Mouse (Mus musculus): ENCODE data around the gene Pbdc1.
"Not testable (repeated sequence)": the region's sequence is repeated elsewhere in the genome, so short reads cannot be mapped to it uniquely, and the experiment has no call there.

The Pbdc1 gene

GRCm38 (mm10) chrX:105079615-105080092, at the start of gene Pbdc1:
Gene Pbdc1, plus strand, starts transcription at chrX:105079756.
- DNase-seq (ENCODE audit: low spot score in 2 of 2), result peak; percentile 48 to 92

DNA sequence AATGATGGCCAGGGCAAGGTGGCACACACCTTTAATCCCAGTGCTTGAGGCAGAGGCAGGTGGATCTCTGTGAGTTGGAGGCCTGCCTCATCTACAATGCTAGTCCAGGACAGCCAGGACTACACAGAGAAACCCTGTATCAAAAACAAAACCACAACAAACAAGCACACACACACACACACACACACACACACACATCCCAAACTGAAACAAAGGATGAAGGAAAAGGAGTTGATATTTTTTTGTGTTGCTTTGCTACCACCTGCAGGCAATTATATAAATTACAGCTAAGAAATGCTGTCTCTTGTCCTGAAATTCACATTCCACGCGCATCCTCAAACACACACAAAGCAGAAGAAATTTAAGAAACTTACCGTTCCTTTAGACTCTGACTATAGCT, 41.9 kb upstream of the Pbdc1 start:
- no peak for DNase-seq (ENCODE audit: low spot score in 2 of 2)

DNA sequence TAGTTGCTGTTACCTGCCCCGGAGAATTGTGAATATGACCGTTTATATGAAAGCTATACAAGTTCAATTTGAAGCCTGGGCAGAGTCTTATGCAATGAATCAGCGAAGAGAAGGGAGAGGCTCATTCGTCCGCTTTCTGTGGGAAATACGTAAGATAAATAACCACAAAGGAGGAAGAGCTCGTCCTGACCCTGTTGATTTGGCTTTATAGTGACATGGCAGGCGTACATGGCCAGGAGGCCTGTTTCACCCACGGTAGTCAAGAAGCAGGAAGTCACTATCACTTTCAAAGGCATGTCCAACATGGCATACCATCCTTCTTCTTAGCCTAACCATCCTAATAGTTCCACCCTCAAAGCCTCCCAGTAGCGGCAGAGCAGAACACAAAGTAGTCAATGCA, 15.3 kb upstream of the Pbdc1 start:
- no peak for DNase-seq (ENCODE audit: low spot score in 2 of 2)

GRCm38 (mm10) chrX:105064801-105065200, 14.8 kb upstream of the Pbdc1 start:
- no peak for DNase-seq (ENCODE audit: low spot score in 2 of 2)

GRCm38 (mm10) chrX:105069671-105070503, 9.7 kb upstream of the Pbdc1 start:
- peak; percentile 46 to 76 for DNase-seq (ENCODE audit: low spot score in 2 of 2)

DNA sequence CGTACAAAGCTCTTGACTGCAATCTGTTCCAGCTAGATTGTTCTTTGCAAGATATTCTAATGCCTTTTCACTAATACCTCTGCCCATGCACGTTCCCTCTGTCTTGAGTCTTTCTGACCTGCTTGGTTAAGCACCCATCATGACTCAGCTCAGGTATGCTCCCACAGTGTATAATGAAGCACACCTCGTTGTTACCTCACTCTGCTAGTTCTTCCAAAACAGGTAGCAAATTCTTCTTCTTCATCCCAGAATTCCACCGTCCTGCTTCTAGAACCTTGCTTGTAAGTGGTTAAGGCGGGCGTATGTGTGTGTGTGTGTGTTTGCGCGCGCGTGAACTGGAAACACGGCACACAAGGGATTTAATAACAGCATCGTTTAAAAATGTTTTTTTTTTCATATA, 405 bp upstream of the Pbdc1 start:
- DNase-seq (ENCODE audit: low spot score in 2 of 2), result peak in 1 of 2 experiments; percentile 4

DNA sequence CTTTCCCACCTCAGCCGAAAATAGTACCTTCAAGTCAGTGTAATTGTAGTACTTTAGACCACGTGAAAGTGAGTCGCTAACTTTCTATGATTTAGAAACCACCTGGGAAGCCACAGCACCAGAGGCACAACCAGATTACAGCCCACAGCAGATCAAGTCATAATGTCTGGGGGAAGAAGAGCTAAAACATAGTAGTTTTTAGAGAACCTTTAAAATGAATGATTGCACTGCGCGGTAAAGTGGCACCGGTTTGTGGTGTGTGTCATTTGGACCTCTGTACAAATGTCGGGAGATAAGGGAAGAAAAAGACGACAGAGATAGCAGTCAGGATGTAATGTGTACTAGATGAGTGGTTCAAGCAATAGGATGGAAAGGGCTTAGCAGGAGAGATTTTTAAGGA, 540 bp downstream of the Pbdc1 start:
- no peak for DNase-seq (ENCODE audit: low spot score in 2 of 2)

GRCm38 (mm10) chrX:105083013-105083412, 3.5 kb downstream of the Pbdc1 start:
- DNase-seq (ENCODE audit: low spot score in 2 of 2), result not testable (repeated sequence)

DNA sequence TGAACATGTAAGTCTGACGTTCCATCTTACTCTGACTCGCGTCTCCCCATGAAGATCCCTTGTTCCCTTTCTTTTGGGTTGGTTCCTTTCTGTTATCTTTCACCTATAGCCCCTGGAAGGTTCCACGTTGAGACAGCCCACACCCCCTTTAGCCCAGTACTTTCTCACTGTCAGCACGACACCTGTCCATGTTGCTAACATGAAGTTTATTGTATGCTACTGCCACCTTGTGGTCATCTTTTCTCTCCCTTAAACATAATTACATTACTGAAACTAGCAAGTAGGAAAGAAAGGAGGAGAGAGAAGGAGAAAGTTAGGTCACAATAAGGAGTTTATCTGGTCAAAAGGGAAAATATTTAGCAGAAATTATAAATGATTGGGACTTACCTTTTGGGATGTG, 24.6 kb downstream of the Pbdc1 start:
- DNase-seq (ENCODE audit: low spot score in 2 of 2), result no peak

DNA sequence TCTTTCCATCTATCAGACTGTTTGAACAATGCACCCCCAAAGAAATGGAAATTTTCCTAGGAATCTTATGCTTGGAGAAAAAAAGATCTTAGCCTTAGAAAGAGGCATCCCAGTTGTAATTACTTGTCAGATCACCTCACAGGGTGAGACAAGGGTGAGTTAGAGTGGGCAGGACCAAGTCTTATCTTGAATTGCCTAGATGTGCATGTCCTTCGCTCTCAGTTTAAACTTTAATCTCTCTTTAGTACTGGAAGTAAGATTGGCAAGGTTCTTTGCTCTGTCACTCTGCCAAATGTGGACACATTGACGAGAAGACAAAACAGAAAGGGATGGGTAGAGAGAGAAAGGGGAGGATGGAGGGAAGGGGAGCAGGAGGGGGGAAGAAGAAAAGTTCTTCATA, 35.4 kb downstream of the Pbdc1 start:
- no peak for DNase-seq (ENCODE audit: low spot score in 2 of 2)

GRCm38 (mm10) chrX:105120275-105121226, 41.0 kb downstream of the Pbdc1 start, which contains the start of gene Magee1:
Gene Magee1, plus strand, starts transcription at chrX:105120378.
- peak; percentile 40 to 74 for DNase-seq (ENCODE audit: low spot score in 2 of 2)

DNA sequence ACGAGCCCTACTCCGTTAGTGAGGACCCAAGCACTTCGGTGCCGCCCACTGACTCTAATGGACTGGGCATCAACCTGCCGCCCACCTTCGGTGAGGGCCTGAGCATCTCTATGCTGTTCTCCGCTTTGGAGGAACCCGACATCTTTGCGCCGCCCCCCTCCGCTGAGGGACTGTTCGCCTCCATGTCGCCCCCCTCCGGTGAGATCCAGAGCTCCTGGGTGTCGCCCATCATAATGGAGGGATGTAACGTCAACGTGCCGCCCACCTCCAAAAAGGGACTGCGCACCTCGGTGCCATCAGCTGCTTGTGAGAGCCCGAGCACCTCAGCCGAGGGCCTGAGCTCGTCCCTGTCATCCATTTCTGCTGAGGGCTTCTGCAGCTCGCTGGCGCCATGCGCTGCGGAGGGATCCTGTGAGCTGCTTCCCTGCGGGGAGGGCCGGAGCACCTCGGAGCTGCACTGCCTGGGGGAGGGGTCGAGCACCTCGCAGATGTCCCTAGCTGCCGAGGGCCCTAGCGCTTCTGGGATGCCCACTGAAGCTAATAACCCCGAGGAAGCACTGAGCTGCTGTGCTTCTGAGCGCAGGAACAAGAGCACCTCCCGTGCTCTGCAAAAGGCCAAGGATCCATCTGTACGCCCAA, 41.8 kb downstream of the Pbdc1 start:
- peak; percentile 50 to 79 for DNase-seq (ENCODE audit: low spot score in 2 of 2)

GRCm38 (mm10) chrX:105124903-105125302, 45.3 kb downstream of the Pbdc1 start:
- no peak for DNase-seq (ENCODE audit: low spot score in 2 of 2)

DNA sequence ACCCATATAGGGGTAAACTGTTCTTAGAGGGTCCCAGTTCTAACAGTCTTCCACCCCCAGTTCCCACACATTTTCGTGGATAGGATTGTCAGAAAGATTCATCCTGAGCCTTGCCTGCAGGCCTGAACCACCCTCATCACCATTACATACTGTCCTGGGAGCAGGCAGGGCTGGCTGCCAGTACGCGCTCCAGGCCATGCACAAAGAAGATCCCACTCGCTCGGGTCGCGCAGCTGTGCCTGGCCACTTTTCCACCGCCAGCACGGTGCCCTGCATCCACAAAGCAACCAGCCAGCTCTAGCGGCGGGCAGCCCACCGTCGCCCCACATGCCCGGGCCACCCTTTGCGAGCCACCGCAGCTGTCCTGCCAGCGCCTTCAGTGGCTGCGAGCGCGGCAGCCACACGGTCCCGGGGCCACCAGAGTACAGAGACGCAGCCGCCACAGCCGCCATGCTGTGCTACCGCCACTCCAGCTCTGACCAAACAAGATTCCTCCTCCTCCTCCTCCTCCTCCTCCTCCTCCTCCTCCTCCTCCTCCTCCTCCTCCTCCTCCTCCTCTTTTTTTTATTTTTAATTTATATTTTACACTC, 72.4 kb downstream of the Pbdc1 start:
- DNase-seq (ENCODE audit: low spot score in 2 of 2), result no peak

GRCm38 (mm10) chrX:105165007-105165406, 85.5 kb downstream of the Pbdc1 start:
- DNase-seq (ENCODE audit: low spot score in 2 of 2), result not testable (repeated sequence)

Measured in cerebellum, postnatal 4 days (tissue).